Mouse (Mus musculus): Measurements from ENCODE around the gene Klf13. TPM values are rescaled to one million over a fixed set of nuclear protein-coding genes. Genes with fewer than 3 reads are reported as not detected.

The Klf13 gene
- polyA plus RNA-seq, 1 experiment from 2014 or later, result 17.7 TPM

DNA sequence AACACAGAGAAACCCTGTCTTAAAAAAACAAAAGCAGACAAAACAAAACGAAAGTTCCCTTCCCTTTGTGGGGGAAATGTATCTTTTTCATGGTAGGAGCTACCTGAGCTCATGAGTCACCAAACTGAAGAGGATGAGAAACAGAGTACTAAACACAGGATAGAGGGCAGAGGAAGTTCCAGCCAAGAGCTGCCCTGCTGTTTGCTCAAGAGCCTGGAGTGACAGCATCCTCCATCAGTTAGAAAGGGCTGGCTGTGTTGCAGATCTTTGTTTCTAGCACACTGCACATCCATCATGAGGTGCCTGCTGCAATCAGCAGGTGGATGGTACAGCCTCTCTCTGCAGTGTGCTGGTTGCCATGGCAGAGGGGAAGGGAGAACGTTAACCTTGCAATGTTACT, 5.2 kb upstream of the Klf13 start:
- H3K4me3 ChIP-seq, result no peak overlapping the region
- 58% methylated on average over 2 of the region's 2 CpGs for WGBS (ENCODE audit: insufficient replicate concordance)
- no peaks in the 10 kb centered on the region for H3K36me3 ChIP-seq
- H3K4me1 ChIP-seq, result peaks cover 40% of the 10 kb centered on the region
- H3K9me3 ChIP-seq (replicated peaks), result no peaks in the 10 kb centered on the region
- ATAC-seq, result no peak
- H3K27me3 ChIP-seq (replicated peaks), result no peaks in the 10 kb centered on the region
- no peak overlapping the region for H3K9ac ChIP-seq
- H3K27ac ChIP-seq, result no peak overlapping the region
- H3K4me2 ChIP-seq, result no peak overlapping the region

DNA sequence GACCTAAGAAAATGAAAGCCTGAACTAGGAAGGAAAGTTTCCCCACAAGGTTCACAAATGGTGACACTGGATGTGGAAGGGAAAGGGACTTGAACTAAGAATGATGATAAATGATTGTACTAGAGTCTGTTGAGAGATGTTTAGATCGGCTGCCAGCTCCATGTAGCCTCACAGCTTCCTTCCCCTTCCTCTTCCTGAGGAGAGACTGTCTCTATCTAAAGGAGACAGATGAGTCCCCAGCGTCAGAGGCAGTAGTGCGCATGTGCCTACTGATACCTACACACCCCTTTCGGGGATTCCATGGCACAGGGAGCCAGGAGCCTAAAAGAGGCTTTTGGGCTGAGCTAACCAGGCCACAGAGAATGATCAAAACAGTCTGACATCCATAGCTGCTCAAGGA, 2.8 kb upstream of the Klf13 start:
- WGBS (ENCODE audit: insufficient replicate concordance), result 7% methylated on average over 4 of the region's 4 CpGs
- Histone ChIP-seq H3K9me3 (replicated peaks) (no peaks in the 10 kb centered on the region), H3K4me3 (peak overlapping the region; percentile 3; the same call in 1 of the 2 replicates), H3K4me2 (peak overlapping the region; percentile 60), H3K27ac (peak overlapping the region; percentile 96), H3K27me3 (replicated peaks) (no peaks in the 10 kb centered on the region), H3K9ac (peak overlapping the region; percentile 65), H3K36me3 (no peaks in the 10 kb centered on the region), H3K4me1 (peaks cover 41% of the 10 kb centered on the region)
- ATAC-seq, result no peak

- Histone ChIP-seq H3K4me1 (peaks cover 46% of the 10 kb centered on the region), H3K36me3 (no peaks in the 10 kb centered on the region), H3K27ac (peak overlapping the region; percentile 96), H3K9me3 (replicated peaks) (no peaks in the 10 kb centered on the region), H3K4me2 (peak overlapping the region; percentile 60), H3K27me3 (replicated peaks) (no peaks in the 10 kb centered on the region), H3K4me3 (peak overlapping the region; percentile 3; the same call in 1 of the 2 replicates), H3K9ac (peak overlapping the region; percentile 65)
- WGBS (ENCODE audit: insufficient replicate concordance), result 37% methylated on average over 3 of the region's 3 CpGs
- no peak for ATAC-seq
Measured at GRCm38 (mm10) chr7:63941050-63941449, 2.3 kb upstream of the Klf13 start.

DNA sequence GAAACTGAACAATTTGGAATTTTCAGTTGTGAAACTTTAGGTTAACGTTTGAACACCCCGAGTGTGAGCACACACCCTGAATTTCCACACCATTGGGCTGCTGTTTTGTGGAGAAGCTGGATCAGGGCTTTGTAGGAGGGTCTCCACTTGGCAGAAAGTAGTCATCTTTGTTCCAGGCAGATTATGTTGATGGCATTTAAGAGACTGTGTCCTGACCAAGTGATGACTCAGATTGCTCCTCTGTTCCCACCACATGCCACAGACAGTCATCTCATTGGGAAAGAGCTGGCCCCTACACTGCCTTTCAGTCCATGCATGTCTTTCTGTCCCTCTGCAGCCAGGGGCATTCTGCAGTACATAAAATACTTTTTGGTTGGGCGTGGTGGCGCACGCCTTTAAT, 1.6 kb upstream of the Klf13 start:
- Histone ChIP-seq H3K27ac (peak overlapping the region; percentile 96), H3K36me3 (no peaks in the 10 kb centered on the region), H3K4me3 (no peak overlapping the region), H3K4me1 (peaks cover 53% of the 10 kb centered on the region), H3K9ac (peak overlapping the region; percentile 86; the same call in 1 of the 2 replicates), H3K27me3 (replicated peaks) (no peaks in the 10 kb centered on the region), H3K9me3 (replicated peaks) (no peaks in the 10 kb centered on the region), H3K4me2 (peak overlapping the region; percentile 100)
- ATAC-seq, result no peak
- 66% methylated on average over 5 of the region's 5 CpGs for WGBS (ENCODE audit: insufficient replicate concordance)

GRCm38 (mm10) chr7:63939397-63939951, 759 bp upstream of the Klf13 start:
- H3K36me3 ChIP-seq, result no peaks in the 10 kb centered on the region
- under 1% methylated on average over 39 of the region's 39 CpGs for WGBS (ENCODE audit: insufficient replicate concordance)

GRCm38 (mm10) chr7:63938066-63938913, 425 bp downstream of the Klf13 start:
- peak; percentile 50 for ATAC-seq
- Histone ChIP-seq H3K4me1 (peaks cover 73% of the 10 kb centered on the region), H3K27me3 (replicated peaks) (no peaks in the 10 kb centered on the region), H3K27ac (peak overlapping the region; percentile 96), H3K36me3 (no peaks in the 10 kb centered on the region), H3K9ac (peak overlapping the region; percentile 92), H3K4me3 (peak overlapping the region; percentile 75), H3K9me3 (replicated peaks) (no peaks in the 10 kb centered on the region), H3K4me2 (peak overlapping the region; percentile 100)
- under 1% methylated on average over 112 of the region's 121 CpGs for WGBS (ENCODE audit: insufficient replicate concordance)

More at GRCm38 (mm10) chr7:63939397-63939951, 759 bp upstream of the Klf13 start:
- H3K9ac ChIP-seq, result peak overlapping the region; percentile 86
- H3K27ac ChIP-seq, result peak overlapping the region; percentile 96
- H3K4me2 ChIP-seq, result peak overlapping the region; percentile 100
- peak; percentile 60 for ATAC-seq
- peak overlapping the region; percentile 75 for H3K4me3 ChIP-seq
- no peaks in the 10 kb centered on the region for H3K9me3 ChIP-seq (replicated peaks)
- H3K27me3 ChIP-seq (replicated peaks), result no peaks in the 10 kb centered on the region
- peaks cover 62% of the 10 kb centered on the region for H3K4me1 ChIP-seq

- H3K36me3 ChIP-seq, result no peaks in the 10 kb centered on the region
- H3K27me3 ChIP-seq (replicated peaks), result no peaks in the 10 kb centered on the region
- under 1% methylated on average over 75 of the region's 88 CpGs for WGBS (ENCODE audit: insufficient replicate concordance)
- peak; percentile 19 for ATAC-seq
- peak overlapping the region; percentile 100 for H3K4me2 ChIP-seq
- H3K4me3 ChIP-seq, result peak overlapping the region; percentile 75
- peaks cover 82% of the 10 kb centered on the region for H3K4me1 ChIP-seq
- peak overlapping the region; percentile 92 for H3K9ac ChIP-seq
- peak overlapping the region; percentile 96 for H3K27ac ChIP-seq
- no peaks in the 10 kb centered on the region for H3K9me3 ChIP-seq (replicated peaks)
Measured at GRCm38 (mm10) chr7:63937236-63938065, 1.3 kb downstream of the Klf13 start.

- Histone ChIP-seq H3K4me1 (peaks cover 81% of the 10 kb centered on the region), H3K9ac (peak overlapping the region; percentile 92), H3K9me3 (replicated peaks) (no peaks in the 10 kb centered on the region), H3K27ac (peak overlapping the region; percentile 96), H3K36me3 (no peaks in the 10 kb centered on the region), H3K27me3 (replicated peaks) (no peaks in the 10 kb centered on the region), H3K4me3 (peak overlapping the region; percentile 75), H3K4me2 (peak overlapping the region; percentile 100)
- WGBS (ENCODE audit: insufficient replicate concordance), result under 1% methylated on average over 11 of the region's 11 CpGs
- no peak for ATAC-seq
Measured at GRCm38 (mm10) chr7:63936986-63937235, 1.8 kb downstream of the Klf13 start.

GRCm38 (mm10) chr7:63936188-63936985, 2.3 kb downstream of the Klf13 start:
- Histone ChIP-seq H3K4me2 (peak overlapping the region; percentile 100), H3K36me3 (no peaks in the 10 kb centered on the region), H3K4me1 (peaks cover 81% of the 10 kb centered on the region), H3K4me3 (peak overlapping the region; percentile 75), H3K27ac (peak overlapping the region; percentile 96), H3K9ac (peak overlapping the region; percentile 92), H3K9me3 (replicated peaks) (no peaks in the 10 kb centered on the region), H3K27me3 (replicated peaks) (no peaks in the 10 kb centered on the region)
- no peak for ATAC-seq
- WGBS (ENCODE audit: insufficient replicate concordance), result 2% methylated on average over 34 of the region's 34 CpGs

GRCm38 (mm10) chr7:63935809-63936187, 2.9 kb downstream of the Klf13 start:
- H3K27ac ChIP-seq, result peak overlapping the region; percentile 96
- H3K4me3 ChIP-seq, result peak overlapping the region; percentile 75
- 34% methylated on average over 8 of the region's 8 CpGs for WGBS (ENCODE audit: insufficient replicate concordance)
- peak overlapping the region; percentile 92 for H3K9ac ChIP-seq
- H3K4me2 ChIP-seq, result peak overlapping the region; percentile 100
- peaks cover 81% of the 10 kb centered on the region for H3K4me1 ChIP-seq
- H3K36me3 ChIP-seq, result no peaks in the 10 kb centered on the region
- no peaks in the 10 kb centered on the region for H3K27me3 ChIP-seq (replicated peaks)
- ATAC-seq, result no peak
- no peaks in the 10 kb centered on the region for H3K9me3 ChIP-seq (replicated peaks)

DNA sequence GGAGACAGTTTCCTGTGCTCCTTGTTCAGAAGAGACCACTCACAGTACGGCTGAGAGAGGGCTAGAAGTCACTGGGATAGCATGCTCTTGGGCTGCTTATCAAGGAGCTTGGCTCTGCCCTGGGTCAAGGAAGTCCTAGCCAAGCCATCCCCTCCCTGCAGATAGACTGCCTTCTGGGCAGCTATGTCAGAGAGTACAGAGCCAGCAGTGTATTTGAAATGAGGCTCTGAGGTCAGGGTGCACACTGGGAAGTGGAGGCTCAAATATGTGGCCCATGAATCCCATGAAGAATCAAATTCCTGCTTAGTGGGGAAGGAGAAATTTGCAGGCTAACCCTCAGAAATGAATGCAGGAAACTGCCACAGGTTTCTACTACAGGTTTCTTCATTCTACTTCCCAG, 4.2 kb downstream of the Klf13 start:
- no peaks in the 10 kb centered on the region for H3K36me3 ChIP-seq
- WGBS (ENCODE audit: insufficient replicate concordance), result 30% methylated on average over 1 of the region's 1 CpGs
- peak overlapping the region; percentile 100 for H3K4me2 ChIP-seq
- H3K9me3 ChIP-seq (replicated peaks), result no peaks in the 10 kb centered on the region
- 0 out of 2 replicates have a peak overlapping the region, but pooled peaks have one; percentile 75 for H3K4me3 ChIP-seq
- no peaks in the 10 kb centered on the region for H3K27me3 ChIP-seq (replicated peaks)
- no peak for ATAC-seq
- H3K4me1 ChIP-seq, result peaks cover 81% of the 10 kb centered on the region
- H3K27ac ChIP-seq, result peak overlapping the region; percentile 82
- peak overlapping the region; percentile 29; the same call in 1 of the 2 replicates for H3K9ac ChIP-seq

Measured in liver, embryonic 12.5 days (tissue).